Mouse (Mus musculus): ENCODE measurements around the gene Tmem174.

Tmem174 gene

GRCm38 (mm10) chr13:98637145-98637544, at the start of gene Tmem174:
TSS of gene Tmem174 (minus strand) at chr13:98637410.
- no peak for DNase-seq (ENCODE audit: low spot score)

GRCm38 (mm10) chr13:98684144-98684900, 47.1 kb upstream of the Tmem174 start:
- DNase-seq (ENCODE audit: low spot score), result no peak

- no peak for DNase-seq (ENCODE audit: low spot score)
These were observed 46.2 kb upstream of the Tmem174 start for GRCm38 (mm10) chr13:98683412-98683811.

GRCm38 (mm10) chr13:98680470-98681060, 43.4 kb upstream of the Tmem174 start:
- no peak for DNase-seq (ENCODE audit: low spot score)

GRCm38 (mm10) chr13:98679631-98680041, 42.4 kb upstream of the Tmem174 start:
- no peak for DNase-seq (ENCODE audit: low spot score)

- DNase-seq (ENCODE audit: low spot score), result no peak
These were observed 42.0 kb upstream of the Tmem174 start for GRCm38 (mm10) chr13:98679230-98679629.

GRCm38 (mm10) chr13:98673922-98674321, 36.7 kb upstream of the Tmem174 start:
- no peak for DNase-seq (ENCODE audit: low spot score)

GRCm38 (mm10) chr13:98669296-98669695, 32.1 kb upstream of the Tmem174 start:
- DNase-seq (ENCODE audit: low spot score), result no peak

- DNase-seq (ENCODE audit: low spot score), result no peak
These were observed 30.1 kb upstream of the Tmem174 start for GRCm38 (mm10) chr13:98667316-98667715.

- peak; percentile 54 for DNase-seq (ENCODE audit: low spot score)
These were observed 28.0 kb upstream of the Tmem174 start for GRCm38 (mm10) chr13:98665240-98665639.

- DNase-seq (ENCODE audit: low spot score), result no peak
These were observed 25.0 kb upstream of the Tmem174 start for GRCm38 (mm10) chr13:98662173-98662675.

GRCm38 (mm10) chr13:98656034-98656471, 18.8 kb upstream of the Tmem174 start:
- no peak for DNase-seq (ENCODE audit: low spot score)

- peak; percentile 26 for DNase-seq (ENCODE audit: low spot score)
These were observed 18.1 kb upstream of the Tmem174 start for GRCm38 (mm10) chr13:98655346-98655745.

- DNase-seq (ENCODE audit: low spot score), result peak; percentile 38
These were observed 17.1 kb upstream of the Tmem174 start for GRCm38 (mm10) chr13:98654129-98654939.

- DNase-seq (ENCODE audit: low spot score), result no peak
These were observed 15.0 kb upstream of the Tmem174 start for GRCm38 (mm10) chr13:98652194-98652593.

- DNase-seq (ENCODE audit: low spot score), result no peak
These were observed 14.2 kb upstream of the Tmem174 start for GRCm38 (mm10) chr13:98651228-98651977.

GRCm38 (mm10) chr13:98647775-98648568, 10.8 kb upstream of the Tmem174 start:
- no peak for DNase-seq (ENCODE audit: low spot score)

GRCm38 (mm10) chr13:98638507-98639166, 1.4 kb upstream of the Tmem174 start:
- DNase-seq (ENCODE audit: low spot score), result no peak

GRCm38 (mm10) chr13:98636571-98636970, 639 bp downstream of the Tmem174 start:
- DNase-seq (ENCODE audit: low spot score), result no peak
